Mouse (Mus musculus): ENCODE data around the gene Xpr1. TPM values are rescaled to one million over a fixed set of nuclear protein-coding genes. Genes with fewer than 3 reads are reported as not detected.

Gene Xpr1
- polyA plus RNA-seq, 1 experiment = 8.7 TPM

GRCm38 (mm10) chr1:155351527-155351926, 65.7 kb downstream of the Xpr1 start:
- no peak overlapping the region for H3K4me3 ChIP-seq
- no peak overlapping the region for H3ac ChIP-seq (ENCODE audit: control insufficient read depth, insufficient read length)
- H3K79me2 ChIP-seq (ENCODE audit: control insufficient read depth, insufficient read depth) = no peaks in the 10 kb centered on the region
- no peak for TF ChIP-seq POLR2AphosphoS2 (IDR thresholded peaks at IDR 0.05; ENCODE audit: insufficient read length, low read depth)
- no peak for TF ChIP-seq MYOD1 (IDR thresholded peaks at IDR 0.05; ENCODE audit: control insufficient read depth in 1 of 3, insufficient read length in 2 of 3, low read depth in 2 of 3)
- TF ChIP-seq TCF12 (IDR thresholded peaks at IDR 0.05; ENCODE audit: insufficient read depth, poor library complexity, severe bottlenecking) = no peak
- TF ChIP-seq REST (IDR thresholded peaks at IDR 0.05; ENCODE audit: insufficient read depth, insufficient read length) = no peak
- TF ChIP-seq SRF (IDR thresholded peaks at IDR 0.05; ENCODE audit: control insufficient read depth, insufficient read length, low read depth) = no peak
- TF ChIP-seq CEBPB (IDR thresholded peaks at IDR 0.05; ENCODE audit: insufficient read depth, poor library complexity, severe bottlenecking) = no peak
- TF ChIP-seq E2F4 (IDR thresholded peaks at IDR 0.05; ENCODE audit: insufficient read depth) = no peak
- TF ChIP-seq MYOG (IDR thresholded peaks at IDR 0.05; ENCODE audit: control insufficient read depth in 1 of 3, insufficient read depth in 1 of 3, insufficient read length in 2 of 3, low read depth in 2 of 3) = no peak
- TF ChIP-seq MAX (IDR thresholded peaks at IDR 0.05; ENCODE audit: low read depth) = no peak
- TF ChIP-seq TCF3 (IDR thresholded peaks at IDR 0.05; ENCODE audit: insufficient read length, low read depth) = no peak
- no peak for TF ChIP-seq POLR2A (IDR thresholded peaks at IDR 0.05; ENCODE audit: insufficient read length, low read depth)
- TF ChIP-seq USF1 (IDR thresholded peaks at IDR 0.05; ENCODE audit: low read depth) = no peak
- no peaks in the 10 kb centered on the region for H3K36me3 ChIP-seq (ENCODE audit: control insufficient read depth, insufficient read depth)
- H3K27me3 ChIP-seq (ENCODE audit: control insufficient read depth, insufficient read depth, insufficient read length) = no peaks in the 10 kb centered on the region
- no peak overlapping the region for H3K4me2 ChIP-seq (ENCODE audit: low read depth)

- no peaks in the 10 kb centered on the region for H3K36me3 ChIP-seq (ENCODE audit: control insufficient read depth, insufficient read depth)
- H3ac ChIP-seq (ENCODE audit: control insufficient read depth, insufficient read length) = no peak overlapping the region
- no peak for TF ChIP-seq SRF (IDR thresholded peaks at IDR 0.05; ENCODE audit: control insufficient read depth, insufficient read length, low read depth)
- no peak for TF ChIP-seq USF1 (IDR thresholded peaks at IDR 0.05; ENCODE audit: low read depth)
- TF ChIP-seq POLR2AphosphoS2 (IDR thresholded peaks at IDR 0.05; ENCODE audit: insufficient read length, low read depth) = no peak
- no peak for TF ChIP-seq MYOD1 (IDR thresholded peaks at IDR 0.05; ENCODE audit: control insufficient read depth in 1 of 3, insufficient read length in 2 of 3, low read depth in 2 of 3)
- TF ChIP-seq REST (IDR thresholded peaks at IDR 0.05; ENCODE audit: insufficient read depth, insufficient read length) = no peak
- TF ChIP-seq MYOG (IDR thresholded peaks at IDR 0.05; ENCODE audit: control insufficient read depth in 1 of 3, insufficient read depth in 1 of 3, insufficient read length in 2 of 3, low read depth in 2 of 3) = no peak
- no peak for TF ChIP-seq POLR2A (IDR thresholded peaks at IDR 0.05; ENCODE audit: insufficient read length, low read depth)
- no peak for TF ChIP-seq TCF3 (IDR thresholded peaks at IDR 0.05; ENCODE audit: insufficient read length, low read depth)
- no peaks in the 10 kb centered on the region for H3K27me3 ChIP-seq (ENCODE audit: control insufficient read depth, insufficient read depth, insufficient read length)
- H3K79me2 ChIP-seq (ENCODE audit: control insufficient read depth, insufficient read depth) = no peaks in the 10 kb centered on the region
- no peak overlapping the region for H3K4me2 ChIP-seq (ENCODE audit: low read depth)
- no peak overlapping the region for H3K4me3 ChIP-seq
Measured at GRCm38 (mm10) chr1:155348491-155348890, 68.7 kb downstream of the Xpr1 start.

- Histone ChIP-seq H3K36me3 (ENCODE audit: control insufficient read depth, insufficient read depth) (no peaks in the 10 kb centered on the region), H3K4me3 (no peak overlapping the region), H3K27me3 (ENCODE audit: control insufficient read depth, insufficient read depth, insufficient read length) (no peaks in the 10 kb centered on the region), H3K4me2 (ENCODE audit: low read depth) (no peak overlapping the region), H3K79me2 (ENCODE audit: control insufficient read depth, insufficient read depth) (no peaks in the 10 kb centered on the region), H3ac (ENCODE audit: control insufficient read depth, insufficient read length) (no peak overlapping the region)
- no peak for TF ChIP-seq MYOD1 (IDR thresholded peaks at IDR 0.05; ENCODE audit: control insufficient read depth in 1 of 3, insufficient read length in 2 of 3, low read depth in 2 of 3)
- no peak for TF ChIP-seq POLR2A (IDR thresholded peaks at IDR 0.05; ENCODE audit: insufficient read length, low read depth)
- TF ChIP-seq MYOG (IDR thresholded peaks at IDR 0.05; ENCODE audit: control insufficient read depth in 1 of 3, insufficient read depth in 1 of 3, insufficient read length in 2 of 3, low read depth in 2 of 3) = no peak
- TF ChIP-seq MAX (IDR thresholded peaks at IDR 0.05; ENCODE audit: low read depth) = no peak
- no peak for TF ChIP-seq POLR2AphosphoS2 (IDR thresholded peaks at IDR 0.05; ENCODE audit: insufficient read length, low read depth)
- no peak for TF ChIP-seq REST (IDR thresholded peaks at IDR 0.05; ENCODE audit: insufficient read depth, insufficient read length)
- no peak for TF ChIP-seq E2F4 (IDR thresholded peaks at IDR 0.05; ENCODE audit: insufficient read depth)
- no peak for TF ChIP-seq SRF (IDR thresholded peaks at IDR 0.05; ENCODE audit: control insufficient read depth, insufficient read length, low read depth)
Measured at GRCm38 (mm10) chr1:155347339-155347738, 69.9 kb downstream of the Xpr1 start.

GRCm38 (mm10) chr1:155344019-155344418, 73.2 kb downstream of the Xpr1 start:
- no peaks in the 10 kb centered on the region for H3K79me2 ChIP-seq (ENCODE audit: control insufficient read depth, insufficient read depth)
- no peak overlapping the region for H3K4me2 ChIP-seq (ENCODE audit: low read depth)
- TF ChIP-seq TCF3 (IDR thresholded peaks at IDR 0.05; ENCODE audit: insufficient read length, low read depth) (no peak), TCF12 (IDR thresholded peaks at IDR 0.05; ENCODE audit: insufficient read depth, poor library complexity, severe bottlenecking) (no peak), POLR2AphosphoS2 (IDR thresholded peaks at IDR 0.05; ENCODE audit: insufficient read length, low read depth) (no peak), MAX (IDR thresholded peaks at IDR 0.05; ENCODE audit: low read depth) (no peak), MYOG (IDR thresholded peaks at IDR 0.05; ENCODE audit: control insufficient read depth in 1 of 3, insufficient read depth in 1 of 3, insufficient read length in 2 of 3, low read depth in 2 of 3) (peak in 2 of 3 experiments; percentile 36 to 58), MYOD1 (IDR thresholded peaks at IDR 0.05; ENCODE audit: control insufficient read depth in 1 of 3, insufficient read length in 2 of 3, low read depth in 2 of 3) (peak in 2 of 3 experiments; percentile 73 to 85), USF1 (IDR thresholded peaks at IDR 0.05; ENCODE audit: low read depth) (no peak), POLR2A (IDR thresholded peaks at IDR 0.05; ENCODE audit: insufficient read length, low read depth) (no peak), CEBPB (IDR thresholded peaks at IDR 0.05; ENCODE audit: insufficient read depth, poor library complexity, severe bottlenecking) (no peak)
- H3K27me3 ChIP-seq (ENCODE audit: control insufficient read depth, insufficient read depth, insufficient read length) = no peaks in the 10 kb centered on the region
- no peak overlapping the region for H3K4me3 ChIP-seq
- H3ac ChIP-seq (ENCODE audit: control insufficient read depth, insufficient read length) = no peak overlapping the region
- H3K36me3 ChIP-seq (ENCODE audit: control insufficient read depth, insufficient read depth) = no peaks in the 10 kb centered on the region

GRCm38 (mm10) chr1:155339622-155340021, 77.6 kb downstream of the Xpr1 start:
- H3K27me3 ChIP-seq (ENCODE audit: control insufficient read depth, insufficient read depth, insufficient read length) = no peaks in the 10 kb centered on the region
- TF ChIP-seq MAX (IDR thresholded peaks at IDR 0.05; ENCODE audit: low read depth) (no peak), USF1 (IDR thresholded peaks at IDR 0.05; ENCODE audit: low read depth) (no peak)
- no peak overlapping the region for H3ac ChIP-seq (ENCODE audit: control insufficient read depth, insufficient read length)
- no peaks in the 10 kb centered on the region for H3K36me3 ChIP-seq (ENCODE audit: control insufficient read depth, insufficient read depth)
- H3K4me2 ChIP-seq (ENCODE audit: low read depth) = no peak overlapping the region
- no peak overlapping the region for H3K4me3 ChIP-seq
- H3K79me2 ChIP-seq (ENCODE audit: control insufficient read depth, insufficient read depth) = no peaks in the 10 kb centered on the region

Data from myocyte (in vitro differentiated cells).